Mouse (Mus musculus) c-Kit-positive CD71-negative TER-119-negative erythroid progenitor cells, embryonic 14.5 days (primary cell): Measurements from ENCODE around the gene Wdr81.

Experiments used
- DNase-seq: peaks from one replicate; pipeline ENCODE4 v3.0.0-alpha.2; 2013; ENCODE audit warnings: low read depth

The Wdr81 gene

DNA sequence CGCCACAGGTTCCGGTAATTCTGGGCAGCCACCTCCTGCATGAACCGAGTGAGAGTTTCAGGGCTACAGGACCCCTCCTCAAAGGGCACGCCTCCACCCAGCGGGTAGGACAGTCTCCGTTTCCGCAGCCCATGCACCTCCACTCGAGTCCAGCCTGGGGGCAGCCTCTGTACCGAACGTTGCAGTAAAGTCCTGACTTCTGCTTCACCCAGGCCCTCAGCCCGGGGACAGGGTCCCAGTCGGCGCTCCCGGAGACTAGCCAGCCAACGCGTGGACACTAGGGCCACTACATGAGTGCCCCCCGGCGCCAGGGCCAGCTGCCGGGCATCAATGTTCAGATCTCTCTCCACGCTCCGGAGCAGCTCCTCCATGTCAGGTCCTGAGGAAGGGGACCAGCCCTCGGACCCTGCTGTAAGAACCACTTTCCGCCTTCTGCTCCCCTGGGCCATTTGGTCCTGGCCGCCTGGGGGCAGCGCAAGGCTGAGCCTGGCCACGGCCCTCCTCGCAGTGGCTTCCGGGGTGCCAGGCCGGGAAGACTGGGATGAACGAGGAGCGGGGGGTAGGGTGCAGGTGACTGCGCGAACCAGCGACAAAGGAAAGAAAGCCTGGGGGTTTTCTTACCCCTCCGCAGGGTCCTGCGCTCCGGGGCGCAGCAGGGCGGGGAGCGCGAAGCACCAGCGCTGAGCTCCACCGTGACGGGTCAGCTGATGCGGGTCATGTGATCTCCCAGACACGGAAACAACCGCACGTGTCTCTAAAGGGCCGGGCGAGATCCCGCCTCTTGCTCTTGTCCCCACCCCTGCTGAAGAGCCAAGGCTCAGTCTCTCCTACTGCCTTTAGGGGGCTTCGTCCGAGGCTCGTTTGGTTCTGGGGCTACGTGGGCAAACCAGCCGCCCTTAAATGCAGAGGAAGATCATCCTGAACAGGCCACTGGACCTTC, at the start of gene Wdr81:
Gene Wdr81, minus strand, starts transcription at position 727 of the 940 bp plus-strand sequence.
- peak; percentile 82 for DNase-seq

DNA sequence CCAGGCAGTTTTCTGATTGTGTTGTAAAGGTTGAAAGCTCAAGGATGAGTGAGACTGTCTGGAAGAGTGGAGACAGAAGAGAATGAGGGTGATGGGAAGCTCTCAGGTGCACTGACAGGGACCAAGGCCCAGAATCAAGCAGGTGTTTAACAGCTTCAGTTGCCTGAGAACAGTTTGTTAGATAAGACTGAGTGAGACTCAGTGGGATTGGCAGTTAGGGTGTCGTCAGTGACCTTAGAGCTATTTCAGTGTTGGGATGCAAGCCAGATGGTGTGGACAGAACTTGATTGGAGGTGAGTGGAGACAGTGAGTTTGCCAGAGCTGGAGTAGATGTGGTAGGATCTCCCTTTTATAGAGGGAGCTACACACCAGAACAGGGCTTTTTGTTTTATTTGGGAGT, 43.6 kb upstream of the Wdr81 start:
- DNase-seq, result no peak

DNA sequence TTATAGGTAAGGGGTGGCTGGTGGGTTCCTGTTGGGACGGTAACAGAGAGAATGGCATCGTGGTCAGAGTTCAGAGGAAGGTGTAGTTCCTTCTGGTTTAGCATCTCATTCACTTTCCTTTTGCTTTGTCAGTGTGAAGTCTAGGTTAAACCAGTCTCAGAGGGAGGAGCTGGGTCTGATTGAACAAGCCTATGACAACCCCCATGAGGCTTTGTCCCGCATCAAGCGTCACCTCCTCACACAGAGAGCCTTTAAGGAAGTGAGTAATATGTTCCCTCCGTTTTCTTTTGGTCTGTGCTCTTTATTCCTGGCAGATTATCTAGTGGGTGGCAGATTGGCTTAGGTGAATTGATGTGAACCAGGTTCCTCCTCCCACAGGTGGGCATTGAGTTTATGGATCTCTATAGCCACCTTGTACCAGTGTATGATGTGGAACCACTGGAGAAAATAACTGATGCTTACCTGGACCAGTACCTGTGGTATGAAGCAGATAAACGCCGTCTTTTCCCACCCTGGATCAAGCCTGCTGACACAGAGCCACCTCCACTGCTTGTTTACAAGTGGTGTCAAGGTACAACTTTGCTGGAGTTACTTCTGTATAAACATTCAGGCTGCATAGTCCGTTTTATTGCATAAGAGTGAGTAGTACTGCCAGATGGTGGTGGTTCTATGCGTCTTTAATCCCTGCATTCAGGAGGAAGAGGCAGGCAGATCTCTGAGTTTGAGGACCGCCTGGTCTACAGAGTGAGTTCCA, 40.0 kb upstream of the Wdr81 start:
- no peak for DNase-seq

DNA sequence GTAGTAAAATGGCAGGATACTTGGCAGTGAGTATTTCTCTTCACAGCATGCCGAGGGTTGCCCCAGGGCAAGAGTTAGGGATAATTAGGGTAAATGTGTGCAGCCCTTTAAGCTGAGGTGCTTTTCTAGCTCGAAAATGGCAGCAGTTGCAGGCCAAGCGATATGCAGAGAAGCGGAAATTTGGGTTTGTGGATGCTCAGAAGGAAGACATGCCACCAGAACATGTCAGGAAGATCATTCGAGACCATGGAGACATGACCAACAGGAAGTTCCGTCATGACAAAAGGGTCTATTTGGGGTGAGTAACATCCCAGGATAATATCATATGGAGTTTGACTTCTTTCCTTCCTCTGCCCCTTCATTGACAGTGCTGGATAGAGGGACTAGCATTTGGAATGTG, 33.0 kb upstream of the Wdr81 start:
- DNase-seq, result no peak

DNA sequence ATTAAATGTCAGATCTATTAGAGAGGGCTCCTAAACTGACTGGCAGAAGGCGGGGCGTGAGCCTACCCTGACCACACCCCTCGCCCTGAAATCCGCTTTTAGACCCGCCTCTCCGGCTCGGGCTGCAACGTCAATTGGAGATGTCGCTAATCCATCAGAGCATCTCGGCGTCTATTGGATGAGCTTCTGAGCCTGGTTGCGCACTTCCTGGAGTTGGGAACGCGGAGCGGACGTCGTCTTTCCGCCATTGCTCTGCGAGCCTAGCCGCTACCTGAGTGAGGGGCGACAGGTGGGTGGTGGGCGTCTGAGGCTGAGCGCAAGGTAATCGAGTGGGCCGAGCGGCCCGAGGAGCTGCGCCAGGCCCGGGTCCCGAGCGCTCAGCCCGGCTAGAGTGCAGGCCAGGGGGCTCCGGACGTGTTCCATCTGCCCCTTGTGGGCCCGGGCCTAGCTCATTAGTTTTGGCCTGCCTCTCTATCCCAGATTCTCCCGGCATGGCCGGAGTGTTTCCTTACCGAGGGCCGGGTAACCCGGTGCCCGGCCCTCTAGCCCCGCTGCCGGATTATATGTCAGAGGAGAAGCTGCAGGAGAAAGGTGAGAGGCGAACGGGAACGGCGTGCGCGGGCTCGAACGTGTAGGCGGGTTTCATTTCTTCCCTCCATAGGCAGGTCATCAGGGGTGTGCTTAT, 32.2 kb upstream of the Wdr81 start, which contains the start of gene Prpf8:
Gene Prpf8, plus strand, starts transcription at position 216 of the 685 bp plus-strand sequence.
- peak; percentile 95 for DNase-seq

DNA sequence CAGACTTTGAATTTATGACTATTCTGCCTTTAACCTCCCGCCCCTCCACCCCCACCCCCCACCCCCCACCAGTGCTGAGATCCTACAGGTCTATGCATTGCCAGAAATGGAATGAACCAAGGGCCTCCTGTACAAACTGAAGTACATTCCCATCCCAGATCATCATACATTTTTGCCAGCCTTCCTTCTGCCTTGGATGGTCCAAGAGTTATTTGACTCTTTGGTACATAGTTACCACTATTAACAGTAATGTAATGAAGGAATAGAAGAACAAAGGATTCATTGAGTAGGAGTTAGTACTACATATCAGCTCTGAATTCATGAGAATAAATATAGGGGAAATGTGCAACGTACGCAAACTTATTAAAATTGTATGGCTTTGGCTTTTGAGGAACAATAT, 31.7 kb upstream of the Wdr81 start:
- DNase-seq, result no peak

DNA sequence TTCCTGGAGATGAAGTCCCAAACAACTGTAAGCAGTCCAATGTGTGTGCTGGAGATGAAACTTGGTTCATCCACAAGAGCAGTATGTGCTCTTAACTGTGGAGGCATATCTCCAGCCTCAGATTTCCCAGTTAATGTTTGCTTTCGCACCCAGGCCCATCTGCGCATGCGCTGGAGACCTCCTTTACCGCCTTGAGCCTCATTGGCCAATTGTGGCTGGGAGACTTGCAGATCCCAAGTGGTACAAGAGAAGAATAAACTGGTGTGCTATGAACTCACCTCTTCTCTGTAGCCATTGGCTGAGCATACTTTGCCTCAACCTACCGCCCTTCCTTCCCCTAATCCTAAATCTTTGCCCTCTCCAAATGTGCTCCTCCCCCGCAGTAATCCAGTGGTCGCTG, 18.9 kb upstream of the Wdr81 start:
- no peak for DNase-seq

DNA sequence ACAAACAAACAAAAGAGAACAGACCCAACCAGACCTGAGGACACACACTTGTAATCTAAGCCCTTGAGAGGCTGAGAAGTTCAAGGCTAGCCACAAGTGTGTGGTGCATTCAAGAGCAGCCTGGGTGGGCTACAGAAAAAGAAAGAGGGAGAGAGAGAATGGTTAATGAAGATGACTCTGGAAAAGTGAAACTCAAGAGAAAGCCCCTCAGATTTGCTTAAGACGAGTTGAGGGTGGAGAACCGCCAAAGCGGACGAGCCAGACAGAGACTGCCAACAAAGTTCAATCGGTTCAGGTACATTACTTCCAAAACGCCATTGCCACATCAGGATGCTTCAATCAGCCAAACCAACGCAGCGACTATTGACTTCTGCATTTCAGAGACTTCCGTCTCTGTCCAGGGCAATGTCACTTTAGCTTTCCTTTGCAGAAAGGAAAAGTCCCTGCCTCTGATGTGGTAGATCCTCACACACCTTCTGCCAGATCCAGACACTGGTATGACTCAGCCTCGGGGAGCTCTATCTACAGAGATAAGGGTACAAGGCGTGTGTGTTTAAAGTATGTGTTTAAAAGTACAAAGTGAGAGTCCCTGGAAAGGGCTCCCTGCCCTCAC, 18.1 kb upstream of the Wdr81 start:
- DNase-seq, result no peak

DNA sequence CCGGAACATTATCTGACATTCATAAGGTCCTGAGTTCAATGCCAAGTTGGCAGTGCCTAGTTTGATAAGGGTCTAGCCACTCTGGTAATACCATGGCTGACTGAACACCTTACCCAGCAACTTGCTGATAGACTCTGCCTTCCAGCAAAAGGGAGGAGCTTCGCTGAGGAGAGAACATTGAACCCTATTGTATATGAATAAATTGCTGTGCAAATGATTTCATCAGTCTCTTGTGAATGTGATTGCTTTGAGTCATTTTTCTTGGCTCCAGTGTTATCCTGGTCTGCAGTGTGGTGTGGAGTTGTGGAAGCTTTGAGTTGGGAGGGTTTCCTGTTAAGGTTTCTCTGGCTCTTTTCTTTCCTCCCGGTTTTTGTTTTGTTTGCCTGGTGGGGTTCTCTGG, 16.2 kb upstream of the Wdr81 start:
- DNase-seq, result no peak

DNA sequence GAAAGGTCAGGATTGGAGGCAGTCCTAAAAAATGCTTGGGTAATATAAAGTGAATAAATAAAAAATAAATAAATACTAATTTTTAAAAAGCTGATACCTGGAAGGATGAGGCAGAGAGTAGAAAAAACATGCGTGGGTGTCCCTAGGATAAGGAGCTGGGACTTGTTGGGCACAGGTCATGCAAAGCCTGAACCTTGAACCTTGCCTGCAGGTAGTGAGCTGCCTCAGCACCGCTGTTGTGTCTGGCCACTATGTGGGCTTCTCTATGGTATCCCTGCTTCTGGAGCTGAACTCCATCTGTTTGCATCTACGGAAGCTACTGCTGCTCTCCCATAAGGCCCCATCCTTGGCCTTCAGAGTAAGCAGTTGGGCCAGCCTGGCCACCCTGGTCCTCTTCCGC, 14.7 kb upstream of the Wdr81 start:
- DNase-seq, result no peak

DNA sequence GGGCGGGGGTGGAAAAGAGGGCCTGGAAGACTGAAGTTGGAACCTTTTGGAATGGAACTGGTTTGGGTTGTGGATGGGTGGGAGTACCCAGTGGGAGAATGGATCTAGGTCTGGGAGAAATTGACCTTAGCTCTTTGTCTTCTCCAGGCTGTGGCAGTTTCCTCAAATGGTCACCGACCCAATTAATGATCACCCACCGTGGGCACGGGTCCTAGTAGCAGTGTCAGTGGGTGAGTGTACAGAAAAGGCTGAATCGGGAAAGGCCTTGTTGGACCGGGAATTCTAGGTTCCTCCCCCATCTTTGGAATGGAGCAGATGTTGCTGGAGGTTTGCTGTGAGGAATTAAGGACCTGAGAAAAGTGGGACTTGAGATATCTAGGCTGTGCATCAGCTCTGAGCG, 13.9 kb upstream of the Wdr81 start:
- no peak for DNase-seq

DNA sequence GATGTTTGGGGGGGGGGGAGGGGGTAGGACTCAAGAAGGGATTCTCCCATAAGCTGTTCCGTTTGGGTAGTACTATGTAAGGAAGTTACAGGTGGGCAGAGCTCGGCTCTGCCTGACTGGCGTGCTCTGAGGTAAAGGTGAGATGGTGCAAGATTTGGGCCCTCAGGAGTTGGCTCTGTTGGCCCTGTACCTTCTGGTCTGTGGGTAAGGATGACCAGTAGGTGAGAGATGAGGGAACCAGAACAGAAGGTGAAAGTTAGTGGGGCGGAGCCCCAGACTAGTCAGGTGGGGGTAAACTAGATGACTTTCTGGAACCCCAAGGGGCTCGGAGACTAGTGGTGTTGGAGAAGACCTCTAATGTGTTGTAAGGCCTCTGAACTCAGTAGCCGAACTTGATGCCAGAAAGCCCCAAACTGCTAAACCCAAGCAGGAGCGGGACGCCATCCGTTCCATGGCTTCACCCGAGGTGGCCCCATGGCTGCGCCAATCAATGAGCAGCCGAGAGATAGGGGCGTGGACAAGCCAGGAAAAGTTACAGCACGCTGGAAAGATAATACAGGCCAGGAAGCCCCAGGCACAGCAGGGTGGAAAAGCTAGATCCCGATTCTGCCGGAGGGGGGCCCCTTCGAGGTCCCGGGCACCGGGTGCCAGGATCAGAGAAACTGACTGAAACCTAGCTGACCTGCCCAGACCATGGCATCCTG, 13.1 kb upstream of the Wdr81 start:
- DNase-seq, result no peak

DNA sequence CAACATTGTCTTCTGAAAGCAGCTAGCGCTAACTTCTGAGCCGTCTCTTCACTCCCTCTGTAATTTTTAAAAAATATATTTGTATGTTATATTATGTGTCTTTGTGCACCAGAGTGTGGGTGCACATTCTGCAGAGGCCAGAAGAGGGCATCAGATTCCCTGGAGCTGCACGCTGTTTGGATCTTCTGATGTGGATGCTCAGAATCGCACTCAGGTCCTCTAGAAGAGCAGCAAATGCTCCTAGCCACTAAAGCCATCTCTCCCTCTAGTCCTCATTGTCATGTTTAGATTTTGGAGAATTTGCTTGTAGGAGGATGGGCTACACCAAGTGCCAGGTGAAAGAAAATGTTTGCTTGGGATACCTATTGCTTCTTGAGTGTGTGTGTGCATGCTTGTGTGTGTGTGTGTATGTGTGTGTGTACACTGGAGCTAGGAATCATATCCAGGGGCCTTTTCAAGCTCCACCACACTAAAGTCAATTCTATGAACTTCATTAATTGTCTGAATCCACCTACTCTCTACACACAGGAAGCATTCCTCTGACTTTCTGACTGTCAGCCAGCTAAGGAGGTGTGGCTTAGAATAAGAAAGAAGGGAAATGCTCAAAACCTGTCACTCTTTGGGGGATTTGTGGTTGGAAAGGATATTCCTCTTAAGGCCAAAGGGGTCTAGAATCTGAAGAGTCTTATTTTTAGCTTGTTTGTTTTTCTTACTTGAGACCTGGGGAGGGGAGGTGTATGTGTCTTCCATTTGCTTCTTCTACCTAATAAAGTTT, 12.4 kb upstream of the Wdr81 start:
- no peak for DNase-seq

DNA sequence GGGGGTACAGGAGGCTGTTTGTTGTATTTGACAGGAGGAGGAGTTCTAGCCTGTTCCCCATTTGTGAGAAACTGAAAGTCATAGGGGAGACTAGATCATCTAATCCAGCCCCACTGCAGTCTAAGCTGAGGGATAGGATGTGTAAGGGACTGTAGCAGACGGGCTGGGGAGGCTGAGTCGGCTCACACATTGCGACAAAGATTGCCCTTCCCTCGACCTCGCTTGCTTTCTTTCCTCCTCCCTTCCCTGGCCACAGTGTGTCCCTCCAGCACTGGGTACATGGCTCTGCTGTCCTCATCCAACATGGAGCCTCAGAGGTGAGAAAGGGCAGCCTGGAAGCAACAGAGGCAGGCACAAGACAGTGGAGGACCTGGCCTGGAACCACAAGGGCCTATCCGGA, 10.5 kb upstream of the Wdr81 start:
- DNase-seq, result no peak

DNA sequence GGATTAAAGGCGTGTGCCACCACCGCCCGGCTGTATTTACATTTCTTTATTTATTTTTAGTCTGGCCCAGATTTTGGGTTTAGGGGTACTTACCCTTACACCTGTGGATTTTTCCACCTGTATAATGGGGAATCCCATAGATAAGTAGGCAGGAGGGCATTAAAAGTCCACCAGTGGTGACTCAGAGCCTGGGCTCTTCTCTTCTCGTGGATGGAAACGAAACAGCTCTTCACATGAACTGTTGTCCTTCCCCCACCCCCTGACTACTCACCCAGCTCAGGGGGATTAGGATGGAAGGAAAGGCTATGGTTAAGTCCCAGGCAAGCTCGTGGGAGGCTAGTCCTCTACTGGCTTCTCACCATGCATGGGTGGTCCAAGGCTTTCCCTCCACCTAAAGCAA, 9.9 kb upstream of the Wdr81 start:
- DNase-seq, result no peak

DNA sequence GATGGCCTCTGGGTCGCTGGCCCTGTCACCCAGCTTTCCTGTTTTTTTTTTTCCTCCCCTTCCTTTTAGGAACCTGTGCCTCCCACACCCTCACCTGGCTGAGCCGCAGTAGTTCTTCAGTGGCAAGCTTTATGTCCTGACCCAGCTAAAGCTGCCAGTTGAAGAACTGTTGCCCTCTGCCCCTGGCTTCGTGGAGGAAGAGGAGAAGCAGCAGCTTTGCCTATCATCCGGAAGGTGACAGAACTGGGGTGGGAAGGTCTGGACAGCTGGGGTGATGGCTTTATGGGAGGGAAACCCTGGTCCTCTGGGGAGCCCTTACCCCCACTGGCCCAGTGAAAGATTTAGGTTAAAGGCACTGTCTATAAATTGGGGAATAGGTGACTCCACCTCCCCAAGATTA, 9.1 kb upstream of the Wdr81 start:
- no peak for DNase-seq

DNA sequence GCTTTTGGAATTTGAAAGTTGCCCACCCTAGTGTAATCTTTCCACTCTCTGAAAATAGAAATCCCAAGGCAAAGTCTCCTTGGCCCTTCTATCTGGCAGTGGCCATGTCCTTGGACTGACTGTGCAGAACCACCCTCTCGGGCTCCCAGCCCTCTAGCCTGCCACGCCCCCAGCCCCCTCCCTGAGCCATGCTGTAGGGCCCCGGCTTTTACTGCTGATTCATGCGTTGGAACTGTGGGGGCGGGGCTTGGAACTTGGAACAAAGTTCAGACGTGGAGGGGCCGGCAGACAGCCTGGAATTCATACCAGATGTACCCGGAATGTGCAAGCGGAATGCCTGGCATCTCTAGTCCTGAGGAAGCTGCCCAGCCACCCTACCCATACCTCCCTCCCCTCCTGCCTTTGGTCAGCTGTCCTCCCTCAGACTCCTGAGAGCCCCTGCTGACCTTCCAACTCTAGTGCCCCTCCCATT, 8.4 kb upstream of the Wdr81 start:
- DNase-seq, result peak; percentile 79

DNA sequence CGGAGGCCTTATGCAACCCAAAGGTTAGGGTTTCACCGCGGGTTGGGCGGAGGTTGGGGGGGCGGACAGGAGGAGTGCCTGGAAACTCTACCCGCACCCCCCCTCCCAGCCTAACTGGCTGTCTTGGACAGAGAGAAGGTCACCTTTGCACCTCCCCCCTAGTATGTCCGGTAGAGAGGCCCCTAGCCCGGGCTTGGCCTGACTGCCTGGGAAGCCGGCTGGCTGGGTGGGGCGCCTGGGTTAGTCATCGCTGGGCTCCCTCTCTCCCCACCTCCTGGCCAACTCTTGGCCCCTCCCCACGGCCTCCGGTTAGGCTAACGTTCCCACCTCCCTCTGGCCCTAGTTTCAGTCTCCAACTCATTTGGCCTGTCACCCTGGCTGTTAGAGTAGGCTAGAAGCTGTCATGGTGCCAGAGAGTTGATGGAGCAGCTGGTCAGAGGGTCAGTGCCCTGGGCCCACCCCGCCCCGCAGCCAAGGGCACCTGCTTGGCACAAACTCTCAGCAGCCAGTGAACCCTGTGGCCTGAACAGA, 7.8 kb upstream of the Wdr81 start:
- DNase-seq, result no peak

DNA sequence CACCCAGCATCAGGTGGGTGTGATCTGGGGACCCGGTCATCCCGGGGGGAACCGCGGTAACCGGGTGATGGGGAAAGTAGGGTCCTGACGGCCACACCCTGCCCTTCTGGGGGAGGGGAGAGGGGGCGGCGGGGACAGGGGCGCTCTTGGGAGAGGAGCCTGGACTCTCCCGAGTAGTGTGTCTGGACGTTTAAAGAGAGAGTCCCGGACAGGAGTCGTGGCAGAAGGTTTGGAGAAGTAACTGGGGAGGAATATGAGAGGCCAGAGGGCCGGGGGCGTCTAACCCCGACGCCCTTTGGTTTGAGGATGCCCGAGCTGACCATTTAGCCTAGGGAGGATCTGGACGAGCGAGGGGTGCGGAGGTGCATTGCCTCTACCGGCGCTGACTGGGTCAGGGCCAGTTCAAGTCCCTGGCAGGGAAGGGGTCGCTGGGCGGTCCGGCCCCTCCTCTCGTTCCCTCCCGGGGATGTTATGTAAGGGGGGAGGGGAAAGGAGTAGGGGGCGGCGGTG, 7.3 kb upstream of the Wdr81 start:
- DNase-seq, result no peak
